Mouse (Mus musculus): ENCODE data around the gene Agpat3. TPM values are rescaled to one million over a fixed set of nuclear protein-coding genes. Genes with fewer than 3 reads are reported as not detected.

The Agpat3 gene
- polyA plus RNA-seq (2012; rRNA removed) (83.0 and 109 TPM in 2 replicates), polyA plus RNA-seq (2014; fragmentation: Nextera tagmentation; extraction: Ambion mirVana) (89.7 and 111 TPM in 2 replicates)

GRCm38 (mm10) chr10:78351887-78352665 is at the start of gene Agpat3:
TSS of gene Agpat3 (minus strand) at chr10:78352489.
- Histone ChIP-seq H3K4me2 (replicated peaks; ENCODE audit: low read depth, low read length, severe bottlenecking) (peak within 1 kb of the TSS; percentile 79), H3K27ac (replicated peaks; ENCODE audit: low read depth, low read length) (peak within 1 kb of the TSS; percentile 76), H3K4me1 (ENCODE audit: control insufficient read depth, insufficient read depth, low read length) (peaks cover 13% of the 10 kb centered on the region), H3K9me3 (ENCODE audit: control insufficient read depth, low read length) (no peaks in the 10 kb centered on the region), H3K4me3 (replicated peaks; ENCODE audit: low read length) (peak within 1 kb of the TSS; percentile 85), H3K9ac (ENCODE audit: low read depth, low read length, severe bottlenecking) (peak within 1 kb of the TSS; percentile 97), H3K36me3 (ENCODE audit: control insufficient read depth, insufficient read depth, low read length) (0 out of 2 replicates have a peak, but pooled peaks cover 4% of the 10 kb centered on the region), H3K27me3 (ENCODE audit: control insufficient read depth, insufficient read depth, low read length) (no peaks in the 10 kb centered on the region)
- 2% methylated on average over 40 of the region's 113 CpGs for WGBS
- ATAC-seq (ENCODE audit: low FRiP score, low read depth) (peak; percentile 62), DNase-seq (ENCODE audit: low spot score) (peak; percentile 20)
- 0 out of 2 replicates have a peak, but pooled peaks have one; percentile 15 for TF ChIP-seq POLR2A (IDR thresholded peaks at IDR 0.05; ENCODE audit: borderline replicate concordance, extremely low read depth, insufficient read depth, insufficient read length)

- TF ChIP-seq POLR2A (IDR thresholded peaks at IDR 0.05; ENCODE audit: borderline replicate concordance, extremely low read depth, insufficient read depth, insufficient read length), result no peak
- Histone ChIP-seq H3K4me3 (replicated peaks; ENCODE audit: low read length) (no peak overlapping the region), H3K9ac (ENCODE audit: low read depth, low read length, severe bottlenecking) (no peak overlapping the region), H3K27ac (replicated peaks; ENCODE audit: low read depth, low read length) (no peak overlapping the region), H3K27me3 (ENCODE audit: control insufficient read depth, insufficient read depth, low read length) (no peaks in the 10 kb centered on the region), H3K9me3 (ENCODE audit: control insufficient read depth, low read length) (no peaks in the 10 kb centered on the region), H3K36me3 (ENCODE audit: control insufficient read depth, insufficient read depth, low read length) (peaks cover 69% of the 10 kb centered on the region), H3K4me2 (replicated peaks; ENCODE audit: low read depth, low read length, severe bottlenecking) (no peak overlapping the region), H3K4me1 (ENCODE audit: control insufficient read depth, insufficient read depth, low read length) (no peaks in the 10 kb centered on the region)
- no peak for DNase-seq (ENCODE audit: low spot score)
- 86% methylated on average over 2 of the region's 2 CpGs for whole genome bisulfite sequencing
- ATAC-seq (ENCODE audit: low FRiP score, low read depth), result no peak
Observed at GRCm38 (mm10) chr10:78401127-78401526, 48.8 kb upstream of the Agpat3 start.

GRCm38 (mm10) chr10:78399090-78399657 is 46.9 kb upstream of the Agpat3 start:
- H3K36me3 ChIP-seq (ENCODE audit: control insufficient read depth, insufficient read depth, low read length), result peaks cover 51% of the 10 kb centered on the region
- H3K27ac ChIP-seq (replicated peaks; ENCODE audit: low read depth, low read length), result no peak overlapping the region
- 45% methylated on average over 17 of the region's 17 CpGs for WGBS
- no peaks in the 10 kb centered on the region for H3K4me1 ChIP-seq (ENCODE audit: control insufficient read depth, insufficient read depth, low read length)
- no peak overlapping the region for H3K9ac ChIP-seq (ENCODE audit: low read depth, low read length, severe bottlenecking)
- no peak overlapping the region for H3K4me3 ChIP-seq (replicated peaks; ENCODE audit: low read length)
- no peaks in the 10 kb centered on the region for H3K27me3 ChIP-seq (ENCODE audit: control insufficient read depth, insufficient read depth, low read length)
- H3K9me3 ChIP-seq (ENCODE audit: control insufficient read depth, low read length), result no peaks in the 10 kb centered on the region
- TF ChIP-seq POLR2A (IDR thresholded peaks at IDR 0.05; ENCODE audit: borderline replicate concordance, extremely low read depth, insufficient read depth, insufficient read length), result no peak
- DNase-seq (ENCODE audit: low spot score) (peak; percentile 51), ATAC-seq (ENCODE audit: low FRiP score, low read depth) (peak; percentile 63; the same call in 1 of the 2 replicates)
- H3K4me2 ChIP-seq (replicated peaks; ENCODE audit: low read depth, low read length, severe bottlenecking), result no peak overlapping the region

- Histone ChIP-seq H3K27me3 (ENCODE audit: control insufficient read depth, insufficient read depth, low read length) (0 out of 2 replicates have a peak, but pooled peaks cover 3% of the 10 kb centered on the region), H3K9me3 (ENCODE audit: control insufficient read depth, low read length) (no peaks in the 10 kb centered on the region), H3K4me1 (ENCODE audit: control insufficient read depth, insufficient read depth, low read length) (no peaks in the 10 kb centered on the region), H3K4me2 (replicated peaks; ENCODE audit: low read depth, low read length, severe bottlenecking) (no peak overlapping the region; the same call in 1 of the 2 replicates), H3K9ac (ENCODE audit: low read depth, low read length, severe bottlenecking) (no peak overlapping the region), H3K36me3 (ENCODE audit: control insufficient read depth, insufficient read depth, low read length) (peaks cover 25% of the 10 kb centered on the region), H3K4me3 (replicated peaks; ENCODE audit: low read length) (no peak overlapping the region), H3K27ac (replicated peaks; ENCODE audit: low read depth, low read length) (no peak overlapping the region)
- ATAC-seq (ENCODE audit: low FRiP score, low read depth) (no peak), DNase-seq (ENCODE audit: low spot score) (no peak)
- 58% methylated on average over 4 of the region's 4 CpGs for WGBS
- no peak for TF ChIP-seq POLR2A (IDR thresholded peaks at IDR 0.05; ENCODE audit: borderline replicate concordance, extremely low read depth, insufficient read depth, insufficient read length)
Observed at GRCm38 (mm10) chr10:78396625-78396885, 44.3 kb upstream of the Agpat3 start.

- 0 out of 2 replicates have a peak, but pooled peaks cover 4% of the 10 kb centered on the region for H3K27me3 ChIP-seq (ENCODE audit: control insufficient read depth, insufficient read depth, low read length)
- no peaks in the 10 kb centered on the region for H3K9me3 ChIP-seq (ENCODE audit: control insufficient read depth, low read length)
- DNase-seq (ENCODE audit: low spot score), result peak; percentile 91
- WGBS, result 5% methylated on average over 17 of the region's 17 CpGs
- peaks cover 20% of the 10 kb centered on the region for H3K36me3 ChIP-seq (ENCODE audit: control insufficient read depth, insufficient read depth, low read length)
- no peak overlapping the region; the same call in 1 of the 2 replicates for H3K4me2 ChIP-seq (replicated peaks; ENCODE audit: low read depth, low read length, severe bottlenecking)
- H3K4me3 ChIP-seq (replicated peaks; ENCODE audit: low read length), result no peak overlapping the region
- no peak overlapping the region for H3K9ac ChIP-seq (ENCODE audit: low read depth, low read length, severe bottlenecking)
- H3K4me1 ChIP-seq (ENCODE audit: control insufficient read depth, insufficient read depth, low read length), result no peaks in the 10 kb centered on the region
- H3K27ac ChIP-seq (replicated peaks; ENCODE audit: low read depth, low read length), result no peak overlapping the region
- peak; percentile 72 for ATAC-seq (ENCODE audit: low FRiP score, low read depth)
- no peak for TF ChIP-seq POLR2A (IDR thresholded peaks at IDR 0.05; ENCODE audit: borderline replicate concordance, extremely low read depth, insufficient read depth, insufficient read length)
Observed at GRCm38 (mm10) chr10:78395819-78396624, 43.7 kb upstream of the Agpat3 start.

All from limb, embryonic 14.5 days (tissue).